Mouse (Mus musculus): Measurements from ENCODE around the gene Etl4.

DNA sequence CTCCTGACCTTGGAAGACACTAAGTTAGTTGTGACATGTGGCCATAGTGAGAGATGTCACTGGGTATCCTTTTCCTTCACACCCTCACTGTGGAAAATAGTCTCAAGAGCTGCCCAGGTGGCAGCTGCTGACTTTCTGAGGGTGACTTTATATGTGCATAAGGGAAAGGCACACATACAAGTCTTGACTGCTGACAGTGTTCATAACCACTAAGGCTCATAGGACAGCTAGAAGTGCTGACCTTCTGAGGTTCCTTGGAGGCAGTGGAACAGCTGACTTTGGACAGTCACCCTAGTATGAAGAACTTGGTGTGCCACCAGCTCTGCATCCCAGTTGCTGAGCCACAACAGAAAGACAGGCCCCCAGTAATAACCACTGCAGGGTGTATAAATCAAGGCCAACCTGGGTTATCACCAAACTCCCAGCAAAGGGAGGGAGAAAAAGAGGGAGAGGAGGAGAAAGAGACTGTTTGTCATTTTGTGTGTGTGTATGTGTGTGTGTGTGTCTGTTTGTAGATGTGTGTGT is 855.0 kb downstream of the Etl4 start:
- no peak for TF ChIP-seq CHD2 (IDR thresholded peaks at IDR 0.05; ENCODE audit: low read depth, low read length)
- TF ChIP-seq MAFK (IDR thresholded peaks at IDR 0.05; ENCODE audit: insufficient read depth, low read depth, low read length): no peak
- no peak for TF ChIP-seq HCFC1 (IDR thresholded peaks at IDR 0.05; ENCODE audit: borderline replicate concordance, insufficient read depth, low read length)

All from ES-E14 (cell line).